Mouse (Mus musculus) testis, adult 2 months (tissue): ENCODE results near the gene Il17re.

Experiments used
- CTCF ChIP-seq: fragments of 200-500 bp; IDR thresholded peaks from 2 replicates; pipeline ENCODE4 v1.5.1; 2012; ENCODE audit warnings: low read depth, mild to moderate bottlenecking, inconsistent platforms, low read length, moderate library complexity; ENCODE audit not compliant: control insufficient read depth, insufficient read depth, insufficient replicate concordance
- POLR2A ChIP-seq: fragments of 200-500 bp; IDR thresholded peaks from 2 replicates; pipeline ENCODE4 v1.6.1; 2012; ENCODE audit warnings: low read depth, mild to moderate bottlenecking, inconsistent platforms, low read length, moderate library complexity; ENCODE audit not compliant: control insufficient read depth

- TF ChIP-seq CTCF (no peak), POLR2A (no peak)
Measured at GRCm38 (mm10) chr6:113471297-113471936, 13.1 kb downstream of the Il17re start, which contains the start of gene Il17rc.
